Mouse (Mus musculus) limb, embryonic 12.5 days (tissue): Measurements from ENCODE around the gene Gucy2c. TPM values are rescaled to one million over a fixed set of nuclear protein-coding genes. Genes with fewer than 3 reads are reported as not detected.

ENCODE experiments used
- ATAC-seq: fragments of 200-750 bp; cut with Nextera tagmentation; 2 replicates; pipeline ENCODE4 v1.8.0; 2017; ENCODE audit warnings: low read depth, moderate TSS enrichment; ENCODE audit not compliant: insufficient number of reproducible peaks, insufficient read depth, low FRiP score, low TSS enrichment
- H3K27ac ChIP-seq: fragments of 300-500 bp; sonication (generic); 2 replicates; pipeline ENCODE4 v1.5.1; 2016; ENCODE audit warnings: mild to moderate bottlenecking, moderate library complexity
- H3K27me3 ChIP-seq: fragments of 300-500 bp; sonication (generic); 2 replicates; pipeline ENCODE4 v1.6.1; 2016; ENCODE audit warnings: mild to moderate bottlenecking, moderate library complexity
- H3K36me3 ChIP-seq: fragments of 300-500 bp; sonication (generic); 2 replicates; pipeline ENCODE4 v1.6.1; 2016; ENCODE audit warnings: mild to moderate bottlenecking, moderate library complexity
- H3K4me1 ChIP-seq: fragments of 300-500 bp; sonication (generic); replicated peaks from 2 replicates; pipeline ENCODE4 v1.6.1; 2016
- H3K4me2 ChIP-seq: fragments of 300-500 bp; sonication (generic); 2 replicates; pipeline ENCODE4 v1.6.1; 2016; ENCODE audit warnings: mild to moderate bottlenecking, moderate library complexity
- H3K4me3 ChIP-seq: fragments of 300-500 bp; sonication (generic); replicated peaks from 2 replicates; pipeline ENCODE4 v1.5.1; 2016; ENCODE audit warnings: mild to moderate bottlenecking
- H3K9ac ChIP-seq: fragments of 300-500 bp; sonication (generic); replicated peaks from 2 replicates; pipeline ENCODE4 v1.6.1; 2016; ENCODE audit warnings: mild to moderate bottlenecking, moderate library complexity
- H3K9me3 ChIP-seq: fragments of 300-500 bp; sonication (generic); 2 replicates; pipeline ENCODE4 v1.6.1; 2016; ENCODE audit warnings: mild to moderate bottlenecking, moderate library complexity
- WGBS: fragments of 180-500 bp; shearing (Covaris S2); methylation state at CpG from one replicate; pipeline ENCODE4 v1.1.7; 2016; 5-methylcytosine and 5-hydroxymethylcytosine counted together
- polyA plus RNA-seq: library from polyadenylated mRNA; unstranded; fragments of >200 nt; fragmentation: Nextera tagmentation; extraction: Ambion mirVana; gene quantifications from 2 replicates; pipeline ENCODE4 v1.2.1, GENCODE M21; 2016

Gucy2c gene
- polyA plus RNA-seq, 1 experiment from 2014 or later: not detected

DNA sequence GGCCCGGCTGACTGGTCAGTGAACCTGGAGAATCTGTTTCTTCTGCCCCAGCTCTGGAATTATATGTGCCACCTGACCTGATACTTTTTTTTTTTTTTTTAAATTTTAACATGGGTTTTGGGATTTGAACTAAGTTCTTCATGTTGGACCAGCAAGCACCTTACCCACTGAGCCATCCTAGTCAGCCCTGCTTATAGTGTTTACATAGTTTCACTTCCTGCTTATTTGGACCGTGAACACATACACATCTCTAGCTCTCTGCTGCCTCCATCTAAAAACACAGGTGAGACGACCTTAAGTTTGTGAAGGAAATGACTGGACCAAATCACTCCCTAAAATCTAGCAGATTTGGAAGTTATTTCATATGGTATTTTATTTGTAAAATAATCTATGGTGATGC, 58.4 kb downstream of the Gucy2c start:
- no peaks in the 10 kb centered on the region for H3K9me3 ChIP-seq
- no peak overlapping the region for H3K9ac ChIP-seq
- no peak overlapping the region for H3K27ac ChIP-seq
- H3K4me1 ChIP-seq: no peaks in the 10 kb centered on the region; the same call in 1 of the 2 replicates
- H3K4me2 ChIP-seq: no peak overlapping the region
- H3K27me3 ChIP-seq: no peaks in the 10 kb centered on the region
- no peak for ATAC-seq
- 73% methylated on average over 3 of the region's 3 CpGs for WGBS
- H3K36me3 ChIP-seq: no peaks in the 10 kb centered on the region
- H3K4me3 ChIP-seq: no peak overlapping the region

DNA sequence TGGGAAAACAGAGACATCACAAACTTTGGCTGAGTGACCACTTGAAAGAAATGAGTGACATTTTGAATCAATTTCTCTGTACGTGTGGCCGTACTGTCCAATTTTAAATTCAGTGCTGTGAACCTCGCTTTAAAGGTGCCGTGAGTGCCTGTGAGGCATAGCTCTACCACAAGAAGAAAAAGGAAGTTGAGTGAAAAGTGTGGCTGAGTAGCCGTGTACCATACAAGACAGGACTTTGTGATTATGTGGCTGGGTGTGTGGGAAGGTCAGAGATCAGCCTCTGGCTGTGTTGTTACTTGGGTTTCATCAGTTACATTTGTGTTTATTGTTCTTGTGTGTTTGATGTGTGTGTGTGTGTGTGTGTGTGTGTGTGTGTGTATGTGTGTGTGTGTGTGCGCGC, 59.0 kb downstream of the Gucy2c start:
- H3K4me3 ChIP-seq: no peak overlapping the region
- H3K9ac ChIP-seq: no peak overlapping the region
- H3K4me1 ChIP-seq: no peaks in the 10 kb centered on the region; the same call in 1 of the 2 replicates
- 88% methylated on average over 7 of the region's 7 CpGs for WGBS
- no peaks in the 10 kb centered on the region for H3K9me3 ChIP-seq
- ATAC-seq: no peak
- no peaks in the 10 kb centered on the region for H3K36me3 ChIP-seq
- H3K4me2 ChIP-seq: no peak overlapping the region
- H3K27ac ChIP-seq: no peak overlapping the region
- H3K27me3 ChIP-seq: no peaks in the 10 kb centered on the region

DNA sequence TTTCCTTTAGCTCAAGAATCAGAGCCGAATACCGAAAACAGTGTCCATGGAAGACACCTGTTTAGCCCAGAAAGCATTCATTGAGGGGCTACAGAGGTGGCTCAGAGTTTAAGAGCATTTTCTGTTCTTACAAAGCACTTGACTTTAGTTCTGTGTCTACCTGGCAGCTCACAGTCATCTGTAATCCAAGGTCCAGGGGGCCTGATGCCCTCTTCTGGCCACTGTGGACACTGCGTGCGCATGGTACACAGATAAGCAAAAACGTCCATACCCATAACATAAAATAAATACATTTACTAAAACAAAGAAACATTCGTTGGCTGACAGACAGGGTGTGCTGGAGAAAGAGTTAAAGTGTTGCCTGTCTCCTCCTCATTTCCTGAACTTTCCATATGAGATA, 59.6 kb downstream of the Gucy2c start:
- H3K4me3 ChIP-seq: no peak overlapping the region
- peaks cover 4% of the 10 kb centered on the region for H3K4me1 ChIP-seq
- no peak overlapping the region for H3K9ac ChIP-seq
- H3K27me3 ChIP-seq: no peaks in the 10 kb centered on the region
- ATAC-seq: no peak
- no peaks in the 10 kb centered on the region for H3K36me3 ChIP-seq
- H3K27ac ChIP-seq: no peak overlapping the region
- H3K9me3 ChIP-seq: no peaks in the 10 kb centered on the region
- H3K4me2 ChIP-seq: no peak overlapping the region
- WGBS: 51% methylated on average over 6 of the region's 6 CpGs

DNA sequence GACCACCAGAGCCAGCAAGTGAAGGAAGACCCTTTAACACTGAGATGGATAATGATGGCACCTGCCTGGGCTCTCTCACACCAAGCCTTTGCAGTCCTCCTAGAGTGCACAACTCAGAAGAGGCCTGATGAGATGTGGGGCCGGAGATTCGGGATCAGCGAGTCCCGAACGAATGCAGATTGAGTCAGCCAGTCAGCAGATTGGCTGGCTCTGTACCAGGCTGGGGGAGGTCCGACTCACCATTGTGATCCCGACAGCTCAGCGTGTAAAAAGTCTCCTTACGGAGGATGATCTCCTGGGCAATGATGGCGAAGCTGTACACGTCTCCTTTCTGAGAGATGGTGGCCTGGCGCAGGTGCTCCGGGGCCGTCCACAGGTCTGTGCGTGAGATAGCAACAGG, 61.1 kb downstream of the Gucy2c start:
- Histone ChIP-seq H3K9ac (no peak overlapping the region), H3K4me3 (no peak overlapping the region), H3K9me3 (no peaks in the 10 kb centered on the region), H3K4me1 (peaks cover 4% of the 10 kb centered on the region), H3K4me2 (no peak overlapping the region), H3K27me3 (no peaks in the 10 kb centered on the region), H3K36me3 (no peaks in the 10 kb centered on the region), H3K27ac (no peak overlapping the region)
- ATAC-seq: no peak
- WGBS: 87% methylated on average over 15 of the region's 15 CpGs

DNA sequence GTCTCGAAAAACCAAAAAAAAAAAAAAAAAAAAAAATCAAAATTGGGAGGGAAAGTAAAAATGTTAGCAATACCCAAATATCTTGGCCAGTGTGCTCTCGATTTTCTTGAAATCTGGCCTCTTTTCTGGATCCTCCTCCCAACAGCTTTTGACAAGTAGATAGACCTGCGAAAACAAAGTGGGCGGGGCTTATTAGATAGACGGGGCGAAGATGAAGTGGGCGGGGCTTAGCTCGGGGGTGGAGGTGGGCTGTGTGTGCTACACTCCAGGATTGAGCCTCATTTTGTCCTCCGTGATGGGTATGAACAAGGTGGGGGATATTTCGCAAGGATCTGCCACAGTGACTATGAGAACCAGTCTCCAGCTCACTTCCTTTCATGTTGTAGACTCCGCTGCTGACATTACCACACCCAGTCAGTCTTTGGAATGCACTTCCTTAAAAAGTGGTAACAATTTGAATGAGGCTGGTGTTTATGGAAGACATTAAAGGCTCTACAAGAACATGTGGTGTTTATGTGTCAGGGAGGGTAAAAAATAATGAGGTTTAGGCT, 65.6 kb downstream of the Gucy2c start:
- no peak for ATAC-seq
- H3K36me3 ChIP-seq: no peaks in the 10 kb centered on the region
- H3K9me3 ChIP-seq: no peaks in the 10 kb centered on the region
- no peak overlapping the region for H3K9ac ChIP-seq
- no peaks in the 10 kb centered on the region for H3K27me3 ChIP-seq
- H3K4me1 ChIP-seq: peaks cover 4% of the 10 kb centered on the region; the same call in 1 of the 2 replicates
- no peak overlapping the region for H3K4me2 ChIP-seq
- no peak overlapping the region for H3K27ac ChIP-seq
- 80% methylated on average over 10 of the region's 11 CpGs for WGBS
- no peak overlapping the region for H3K4me3 ChIP-seq

DNA sequence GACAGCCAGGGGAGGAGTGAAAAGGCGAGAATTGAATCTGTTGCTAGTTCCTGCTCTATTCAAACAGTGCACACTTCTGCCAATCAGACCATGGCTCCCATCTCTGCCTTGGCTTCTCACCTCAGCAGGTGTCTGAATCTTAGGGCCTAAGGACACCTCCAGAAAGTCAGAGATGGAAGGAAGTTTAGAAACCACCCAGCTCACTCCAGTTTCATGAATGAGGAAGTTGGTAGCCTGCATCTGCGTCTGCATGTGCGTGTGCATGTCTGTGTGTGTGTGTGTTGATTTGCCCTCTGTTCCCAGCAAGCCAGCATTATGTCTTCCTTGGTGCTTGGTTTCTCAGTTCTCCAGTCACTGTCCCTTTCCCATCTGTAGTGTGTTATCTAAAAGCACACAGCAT, 67.5 kb downstream of the Gucy2c start:
- H3K27me3 ChIP-seq: no peaks in the 10 kb centered on the region
- H3K4me2 ChIP-seq: no peak overlapping the region
- no peak overlapping the region for H3K4me3 ChIP-seq
- no peak overlapping the region for H3K27ac ChIP-seq
- H3K9me3 ChIP-seq: no peaks in the 10 kb centered on the region
- no peaks in the 10 kb centered on the region for H3K36me3 ChIP-seq
- WGBS: 80% methylated on average over 3 of the region's 3 CpGs
- no peak for ATAC-seq
- H3K4me1 ChIP-seq: peaks cover 4% of the 10 kb centered on the region; the same call in 1 of the 2 replicates
- no peak overlapping the region for H3K9ac ChIP-seq

DNA sequence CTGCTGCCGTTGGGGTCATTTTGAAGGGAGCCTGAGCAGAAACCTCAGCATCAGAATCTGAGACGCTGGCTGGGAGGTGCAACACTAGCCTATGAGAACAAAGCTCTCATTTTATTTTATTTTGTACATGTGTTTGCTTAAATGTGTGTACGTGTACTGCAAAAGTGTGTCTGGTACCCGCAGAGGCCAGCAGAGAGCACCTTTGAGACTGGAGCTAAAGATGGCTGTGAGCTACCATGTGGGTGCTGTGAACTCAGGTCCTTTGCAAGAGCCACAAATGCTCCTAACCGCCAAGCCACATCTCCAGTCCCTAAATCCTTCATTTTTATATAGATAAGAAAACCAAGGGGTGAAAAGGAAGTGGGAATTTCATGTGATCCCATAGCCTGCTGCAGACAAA, 71.2 kb downstream of the Gucy2c start:
- Histone ChIP-seq H3K27me3 (no peaks in the 10 kb centered on the region), H3K4me3 (no peak overlapping the region), H3K9ac (no peak overlapping the region), H3K9me3 (no peaks in the 10 kb centered on the region), H3K27ac (no peak overlapping the region), H3K4me1 (no peaks in the 10 kb centered on the region), H3K36me3 (no peaks in the 10 kb centered on the region), H3K4me2 (no peak overlapping the region)
- ATAC-seq: no peak
- 84% methylated on average over 5 of the region's 5 CpGs for WGBS

DNA sequence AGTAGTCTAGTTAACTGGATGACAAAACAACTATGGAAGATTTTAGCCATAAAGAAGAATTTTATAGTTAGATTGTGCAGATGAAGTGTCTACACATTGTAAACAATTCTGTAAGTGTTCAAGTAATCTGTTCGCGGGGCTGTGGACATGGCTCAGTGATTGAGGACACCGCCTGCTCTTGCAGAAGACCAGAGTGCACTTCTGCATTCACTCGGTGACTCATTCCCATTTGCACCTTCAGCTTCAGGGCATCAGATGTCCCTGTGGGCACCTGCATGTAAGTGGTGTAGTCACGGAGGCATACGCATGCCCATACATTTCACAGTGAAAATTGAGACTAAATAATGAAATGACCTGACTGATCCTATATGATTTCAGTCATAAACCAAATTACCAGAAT, 73.0 kb downstream of the Gucy2c start:
- H3K9me3 ChIP-seq: no peaks in the 10 kb centered on the region
- 91% methylated on average over 6 of the region's 6 CpGs for WGBS

DNA sequence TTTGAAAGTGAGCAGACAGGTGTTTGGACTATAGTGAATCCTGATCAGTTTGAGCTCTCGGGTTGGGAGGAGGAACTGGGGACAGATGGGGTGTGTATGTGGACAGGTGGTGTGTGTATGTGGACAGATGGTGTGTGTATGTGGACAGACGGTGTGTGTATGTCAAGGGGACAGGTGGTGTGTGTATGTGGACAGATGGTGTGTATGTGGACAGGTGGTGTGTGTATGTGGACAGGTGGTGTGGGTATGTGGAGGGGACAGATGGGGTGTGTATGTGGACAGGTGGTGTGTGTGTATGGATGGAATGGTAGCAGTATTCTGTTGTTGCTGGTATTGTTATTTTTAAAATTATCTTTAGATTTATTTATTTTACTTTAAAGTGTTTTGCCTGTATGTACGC, 79.7 kb downstream of the Gucy2c start:
- WGBS: 89% methylated on average over 3 of the region's 3 CpGs
- Histone ChIP-seq H3K9ac (no peak overlapping the region), H3K9me3 (no peaks in the 10 kb centered on the region), H3K27ac (no peak overlapping the region), H3K4me1 (no peaks in the 10 kb centered on the region), H3K4me2 (no peak overlapping the region), H3K36me3 (no peaks in the 10 kb centered on the region), H3K4me3 (no peak overlapping the region), H3K27me3 (no peaks in the 10 kb centered on the region)
- ATAC-seq: no peak

More for the DNA sequence above, 73.0 kb downstream of the Gucy2c start:
- no peak for ATAC-seq
- no peak overlapping the region for H3K9ac ChIP-seq
- no peaks in the 10 kb centered on the region for H3K36me3 ChIP-seq
- no peaks in the 10 kb centered on the region for H3K27me3 ChIP-seq
- H3K4me3 ChIP-seq: no peak overlapping the region
- H3K4me1 ChIP-seq: no peaks in the 10 kb centered on the region
- no peak overlapping the region for H3K4me2 ChIP-seq
- H3K27ac ChIP-seq: no peak overlapping the region

DNA sequence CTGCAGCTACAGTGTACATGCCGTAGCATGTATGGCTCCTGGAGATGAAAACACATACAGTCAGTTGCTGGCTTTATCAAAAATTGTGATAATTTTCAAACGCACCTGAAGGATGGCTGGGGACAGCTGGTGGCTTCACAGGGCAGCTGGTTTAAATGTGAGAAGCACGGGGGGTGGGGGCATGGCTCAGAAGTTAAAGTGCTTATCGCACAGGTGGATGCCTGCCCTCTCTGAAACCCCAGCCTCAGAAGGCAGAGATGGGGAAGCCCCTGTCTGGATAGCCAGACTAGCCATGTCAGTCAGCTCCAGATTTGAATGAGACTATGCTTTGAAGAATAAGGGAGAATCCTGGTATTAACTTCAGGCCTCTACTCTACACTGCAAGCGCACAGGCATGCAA, 80.4 kb downstream of the Gucy2c start:
- no peak for ATAC-seq

DNA sequence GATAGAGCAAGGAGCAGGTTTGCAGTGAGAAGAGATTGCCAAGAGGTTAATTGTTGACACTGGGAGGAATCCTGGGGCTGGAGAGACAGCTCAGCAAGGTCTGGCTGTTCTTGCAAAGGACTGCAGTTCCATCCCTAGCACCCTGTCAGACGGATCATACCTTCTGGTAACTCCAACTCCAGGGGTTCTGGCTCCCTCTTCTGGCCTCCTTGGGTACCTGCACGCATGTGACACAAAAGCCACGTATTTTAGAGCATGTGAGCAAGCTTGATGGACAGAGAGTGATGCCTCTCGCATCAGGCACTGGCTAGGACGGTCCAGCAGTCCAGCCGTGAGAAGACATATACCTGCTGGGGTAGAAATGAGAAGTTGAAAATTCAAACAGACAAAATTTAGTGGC, 90.3 kb downstream of the Gucy2c start:
- no peaks in the 10 kb centered on the region for H3K36me3 ChIP-seq
- WGBS: 89% methylated on average over 6 of the region's 6 CpGs
- H3K4me2 ChIP-seq: no peak overlapping the region

More for the DNA sequence above, 80.4 kb downstream of the Gucy2c start:
- Histone ChIP-seq H3K27ac (no peak overlapping the region), H3K36me3 (no peaks in the 10 kb centered on the region), H3K4me2 (no peak overlapping the region), H3K4me3 (no peak overlapping the region), H3K4me1 (no peaks in the 10 kb centered on the region), H3K9ac (no peak overlapping the region), H3K9me3 (no peaks in the 10 kb centered on the region), H3K27me3 (no peaks in the 10 kb centered on the region)
- WGBS: 86% methylated on average over 5 of the region's 5 CpGs

DNA sequence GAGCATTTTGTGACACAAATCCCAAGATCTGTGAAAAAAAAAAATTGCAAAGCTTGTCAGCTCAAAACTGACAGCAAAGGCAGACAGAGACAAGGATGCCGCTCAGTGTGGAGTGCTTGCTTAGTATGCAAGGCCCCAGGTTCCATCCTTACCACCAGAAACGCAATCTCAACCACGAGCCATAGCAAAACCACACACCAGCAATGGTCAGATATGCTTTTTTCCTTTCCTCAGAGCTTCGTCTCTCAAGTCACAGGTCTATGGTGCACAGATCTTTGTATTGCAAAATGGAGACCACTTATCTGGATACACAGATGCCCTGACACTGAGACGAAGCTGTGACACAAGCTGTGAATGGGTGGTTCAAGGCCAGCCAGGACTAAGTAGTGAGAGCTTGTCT, 91.0 kb downstream of the Gucy2c start:
- Histone ChIP-seq H3K9ac (no peak overlapping the region), H3K4me1 (peaks cover 8% of the 10 kb centered on the region; the same call in 1 of the 2 replicates), H3K4me2 (no peak overlapping the region), H3K36me3 (no peaks in the 10 kb centered on the region), H3K9me3 (0 out of 2 replicates have a peak, but pooled peaks cover 6% of the 10 kb centered on the region), H3K4me3 (no peak overlapping the region), H3K27ac (no peak overlapping the region), H3K27me3 (no peaks in the 10 kb centered on the region)
- WGBS: 84% methylated on average over 5 of the region's 5 CpGs
- ATAC-seq: no peak

More for the DNA sequence above, 90.3 kb downstream of the Gucy2c start:
- ATAC-seq: no peak
- 0 out of 2 replicates have a peak, but pooled peaks cover 6% of the 10 kb centered on the region for H3K9me3 ChIP-seq
- H3K27me3 ChIP-seq: no peaks in the 10 kb centered on the region
- no peak overlapping the region for H3K4me3 ChIP-seq
- H3K9ac ChIP-seq: no peak overlapping the region
- H3K4me1 ChIP-seq: peaks cover 8% of the 10 kb centered on the region; the same call in 1 of the 2 replicates
- H3K27ac ChIP-seq: no peak overlapping the region
